Mouse (Mus musculus) heart, embryonic 12.5 days (tissue): ENCODE measurements around the gene F2r. TPM values are rescaled to one million over a fixed set of nuclear protein-coding genes. Genes with fewer than 3 reads are reported as not detected.

Experiments
- ATAC-seq: fragments of 200-750 bp; cut with Nextera tagmentation; 2 replicates; pipeline ENCODE4 v1.8.0; 2017; ENCODE audit warnings: moderate TSS enrichment, moderate library complexity; ENCODE audit not compliant: insufficient number of reproducible peaks, low FRiP score
- H3K27ac ChIP-seq: fragments of 300-500 bp; sonication (generic); 2 replicates; pipeline ENCODE4 v1.5.1; 2016; ENCODE audit warnings: mild to moderate bottlenecking, moderate library complexity; ENCODE audit not compliant: poor library complexity, severe bottlenecking
- H3K27me3 ChIP-seq: fragments of 300-500 bp; sonication (generic); replicated peaks from 2 replicates; pipeline ENCODE4 v1.6.1; 2016; ENCODE audit warnings: mild to moderate bottlenecking, moderate library complexity
- H3K36me3 ChIP-seq: fragments of 300-500 bp; sonication (generic); 2 replicates; pipeline ENCODE4 v1.6.1; 2016; ENCODE audit warnings: mild to moderate bottlenecking, moderate library complexity
- H3K4me1 ChIP-seq: fragments of 300-500 bp; sonication (generic); replicated peaks from 2 replicates; pipeline ENCODE4 v1.6.1; 2016; ENCODE audit warnings: mild to moderate bottlenecking
- H3K4me2 ChIP-seq: fragments of 300-500 bp; sonication (generic); 2 replicates; pipeline ENCODE4 v1.6.1; 2016; ENCODE audit warnings: mild to moderate bottlenecking, moderate library complexity
- H3K4me3 ChIP-seq: fragments of 300-500 bp; sonication (generic); 2 replicates; pipeline ENCODE4 v1.5.1; 2016; ENCODE audit warnings: mild to moderate bottlenecking
- H3K9ac ChIP-seq: fragments of 300-500 bp; sonication (generic); 2 replicates; pipeline ENCODE4 v1.6.1; 2016; ENCODE audit warnings: mild to moderate bottlenecking, moderate library complexity
- H3K9me3 ChIP-seq: fragments of 300-500 bp; sonication (generic); replicated peaks from 2 replicates; pipeline ENCODE4 v1.6.1; 2016; ENCODE audit warnings: mild to moderate bottlenecking, moderate library complexity
- WGBS: fragments of 180-500 bp; shearing (Covaris S2); methylation state at CpG from one replicate; pipeline ENCODE4 v1.1.7; 2016; 5-methylcytosine and 5-hydroxymethylcytosine counted together
- polyA plus RNA-seq: library from polyadenylated mRNA; unstranded; fragments of >200 nt; fragmentation: Nextera tagmentation; extraction: Ambion mirVana; gene quantifications from 2 replicates; pipeline ENCODE4 v1.2.1, GENCODE M21; 2016

The F2r gene
- polyA plus RNA-seq, 1 experiment from 2014 or later = 184 TPM

DNA sequence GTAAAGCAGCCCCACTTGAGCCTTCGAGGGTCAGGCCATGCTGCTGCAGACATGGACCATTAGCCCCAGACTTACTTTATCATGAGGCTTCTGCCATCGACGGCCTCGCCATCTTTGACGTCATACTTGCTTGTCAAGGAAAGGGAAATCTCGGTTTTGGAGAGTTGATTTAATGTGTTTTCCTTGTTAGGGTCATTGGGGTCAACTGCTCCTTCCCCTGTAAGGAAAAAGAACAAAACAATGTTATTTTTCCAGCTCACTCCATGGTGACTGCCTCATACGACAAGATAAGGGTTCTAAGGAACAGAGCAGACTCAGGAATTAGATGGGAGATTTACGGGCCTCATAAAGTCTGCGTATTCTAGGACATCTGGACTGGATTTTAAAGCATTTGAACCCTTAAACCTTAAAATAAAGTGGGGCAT, 28.4 kb upstream of the F2r start:
- peaks cover 28% of the 10 kb centered on the region for H3K4me1 ChIP-seq
- WGBS = 38% methylated on average over 9 of the region's 9 CpGs
- no peaks in the 10 kb centered on the region for H3K9me3 ChIP-seq
- no peak overlapping the region for H3K4me2 ChIP-seq
- 0 out of 2 replicates have a peak, but pooled peaks have one; percentile 37 for ATAC-seq
- 0 out of 2 replicates have a peak, but pooled peaks cover 3% of the 10 kb centered on the region for H3K36me3 ChIP-seq
- H3K27ac ChIP-seq = peak overlapping the region; percentile 53; the same call in 1 of the 2 replicates
- H3K9ac ChIP-seq = no peak overlapping the region
- no peaks in the 10 kb centered on the region for H3K27me3 ChIP-seq
- no peak overlapping the region for H3K4me3 ChIP-seq

DNA sequence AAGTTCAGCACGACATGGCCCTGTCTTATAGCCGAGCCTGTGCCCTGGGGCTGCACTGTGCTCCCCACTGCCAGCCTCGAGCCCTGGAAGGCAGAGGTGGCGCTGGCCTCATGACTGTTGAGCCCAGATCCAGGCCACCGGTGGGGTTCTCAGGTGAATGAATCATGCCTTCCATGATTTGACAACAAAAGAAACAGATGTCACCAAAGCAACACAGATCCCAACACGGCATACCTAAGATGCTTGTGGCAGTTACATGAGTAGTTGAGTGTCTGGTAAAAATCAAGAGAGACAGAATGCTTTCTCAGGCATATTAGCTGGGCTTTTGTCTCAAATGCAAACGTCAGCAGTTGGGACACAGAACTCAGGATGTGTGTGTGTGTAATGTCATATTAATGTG, 25.5 kb upstream of the F2r start:
- 33% methylated on average over 7 of the region's 7 CpGs for WGBS
- peaks cover 46% of the 10 kb centered on the region for H3K4me1 ChIP-seq
- ATAC-seq = no peak
- H3K9ac ChIP-seq = 0 out of 2 replicates have a peak overlapping the region, but pooled peaks have one; percentile 13
- no peak overlapping the region for H3K4me3 ChIP-seq
- 0 out of 2 replicates have a peak, but pooled peaks cover 3% of the 10 kb centered on the region for H3K36me3 ChIP-seq
- H3K9me3 ChIP-seq = no peaks in the 10 kb centered on the region
- H3K4me2 ChIP-seq = peak overlapping the region; percentile 44; the same call in 1 of the 2 replicates
- H3K27ac ChIP-seq = peak overlapping the region; percentile 79
- H3K27me3 ChIP-seq = no peaks in the 10 kb centered on the region

DNA sequence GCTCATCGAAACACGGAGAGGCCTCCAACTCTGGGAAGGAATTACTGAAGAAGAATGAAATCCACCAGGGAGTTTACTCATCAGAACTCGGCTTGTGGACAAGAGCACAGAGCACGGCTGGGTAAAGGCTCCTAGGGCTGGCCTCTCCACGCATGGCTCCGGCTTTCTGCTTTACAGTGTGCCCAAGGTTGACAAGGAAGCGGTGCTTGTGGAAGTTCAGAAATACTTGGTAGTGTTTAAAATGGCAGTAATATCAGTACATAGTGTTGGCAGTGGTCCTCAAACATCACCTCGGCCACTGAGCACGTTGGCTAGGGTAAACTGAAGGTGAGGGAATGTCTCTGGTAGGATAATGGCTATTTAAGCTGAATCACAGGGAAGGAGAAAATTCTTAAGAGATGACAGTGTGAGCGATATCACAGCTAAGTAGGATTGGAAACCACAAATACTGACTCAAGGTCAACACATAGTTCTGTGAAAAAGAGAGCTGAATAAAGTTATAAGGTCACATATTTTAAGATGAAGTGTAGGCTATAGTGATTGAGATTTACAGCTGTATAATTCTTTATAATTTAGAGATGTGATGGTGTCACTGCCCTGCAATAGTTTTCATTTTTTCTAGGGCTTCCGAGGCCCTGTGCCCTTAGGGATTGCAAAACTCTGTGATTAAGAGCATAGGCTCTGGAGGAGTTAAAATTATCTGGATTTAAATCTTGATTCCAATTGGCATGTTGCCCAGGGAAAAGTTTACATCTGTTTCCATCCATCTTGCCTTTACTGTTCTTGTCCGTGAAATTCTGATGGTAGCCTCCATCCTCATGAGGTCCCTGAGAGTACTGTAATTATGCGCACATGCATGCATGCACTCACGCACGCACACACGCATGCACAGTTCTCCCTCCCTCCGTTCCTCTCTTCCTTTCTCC, 23.0 kb upstream of the F2r start:
- peak overlapping the region; percentile 11; the same call in 1 of the 2 replicates for H3K27ac ChIP-seq
- H3K4me1 ChIP-seq = peaks cover 55% of the 10 kb centered on the region
- 0 out of 2 replicates have a peak, but pooled peaks cover 3% of the 10 kb centered on the region for H3K36me3 ChIP-seq
- no peaks in the 10 kb centered on the region for H3K9me3 ChIP-seq
- 87% methylated on average over 17 of the region's 17 CpGs for WGBS
- no peaks in the 10 kb centered on the region for H3K27me3 ChIP-seq
- no peak for ATAC-seq
- H3K4me3 ChIP-seq = no peak overlapping the region
- H3K4me2 ChIP-seq = no peak overlapping the region
- no peak overlapping the region for H3K9ac ChIP-seq

DNA sequence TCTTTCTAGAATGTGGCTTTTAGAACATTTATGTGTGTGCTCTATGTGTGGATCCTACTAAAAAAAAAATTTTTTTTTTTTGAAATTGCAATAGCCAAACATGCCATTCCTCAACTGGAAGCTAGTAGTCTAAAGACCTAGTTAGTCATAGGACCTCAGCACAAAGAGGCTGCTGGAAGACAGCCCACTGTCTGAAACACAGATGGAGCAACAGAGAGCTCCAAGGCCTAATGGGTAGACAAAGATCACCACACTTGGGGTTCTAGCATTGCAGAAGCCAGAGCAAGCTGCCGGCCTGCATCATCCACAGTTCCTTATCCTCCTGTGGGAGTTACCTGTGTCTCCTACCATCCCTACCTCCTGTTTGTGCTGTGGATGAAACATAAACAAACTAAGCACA, 22.1 kb upstream of the F2r start:
- no peaks in the 10 kb centered on the region for H3K27me3 ChIP-seq
- no peak overlapping the region for H3K4me3 ChIP-seq
- no peaks in the 10 kb centered on the region for H3K9me3 ChIP-seq
- H3K4me1 ChIP-seq = peaks cover 61% of the 10 kb centered on the region
- WGBS = 97% methylated on average over 1 of the region's 1 CpGs
- H3K27ac ChIP-seq = no peak overlapping the region; the same call in 1 of the 2 replicates
- H3K4me2 ChIP-seq = no peak overlapping the region
- ATAC-seq = no peak
- no peak overlapping the region for H3K9ac ChIP-seq
- H3K36me3 ChIP-seq = no peaks in the 10 kb centered on the region

DNA sequence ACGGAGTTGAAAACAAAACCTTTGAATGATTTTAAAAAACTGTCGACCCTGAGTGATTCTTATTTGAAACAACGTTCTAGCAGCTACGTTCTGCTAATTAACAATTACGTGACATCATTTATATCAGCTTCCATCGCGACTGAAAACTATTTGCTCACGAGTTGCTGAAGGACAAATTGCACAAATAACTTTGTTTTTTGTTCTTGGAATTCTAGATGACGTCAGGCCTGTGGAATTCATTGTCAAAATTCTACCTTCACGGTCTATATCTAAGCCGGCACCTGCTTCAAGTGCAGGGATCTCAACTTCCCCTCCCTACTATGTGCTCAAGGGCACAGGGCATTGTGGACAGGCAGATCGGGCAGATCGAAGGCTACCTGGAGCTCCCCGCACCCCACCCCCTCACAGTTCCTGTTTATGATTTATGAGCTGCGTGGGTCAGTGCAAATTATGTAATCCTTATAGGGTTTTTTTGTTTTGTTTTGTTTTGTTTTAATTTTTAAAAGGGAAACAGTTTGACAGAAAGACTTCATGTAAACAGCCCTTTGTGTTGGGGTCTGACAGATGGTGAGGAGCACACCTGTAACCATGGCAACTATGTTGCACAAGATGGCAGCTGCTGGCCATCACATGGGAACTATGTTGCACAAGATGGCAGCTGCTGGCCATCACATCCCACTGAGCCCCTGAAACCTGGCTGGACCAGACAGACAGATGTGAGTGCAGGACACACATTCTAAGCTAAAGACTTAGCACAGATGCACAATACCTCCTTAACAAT, 21.2 kb upstream of the F2r start:
- Histone ChIP-seq H3K9ac (no peak overlapping the region), H3K36me3 (no peaks in the 10 kb centered on the region), H3K4me1 (peaks cover 60% of the 10 kb centered on the region), H3K27me3 (no peaks in the 10 kb centered on the region), H3K4me2 (no peak overlapping the region), H3K27ac (peak overlapping the region; percentile 86), H3K4me3 (no peak overlapping the region), H3K9me3 (no peaks in the 10 kb centered on the region)
- 58% methylated on average over 15 of the region's 15 CpGs for WGBS
- no peak for ATAC-seq

DNA sequence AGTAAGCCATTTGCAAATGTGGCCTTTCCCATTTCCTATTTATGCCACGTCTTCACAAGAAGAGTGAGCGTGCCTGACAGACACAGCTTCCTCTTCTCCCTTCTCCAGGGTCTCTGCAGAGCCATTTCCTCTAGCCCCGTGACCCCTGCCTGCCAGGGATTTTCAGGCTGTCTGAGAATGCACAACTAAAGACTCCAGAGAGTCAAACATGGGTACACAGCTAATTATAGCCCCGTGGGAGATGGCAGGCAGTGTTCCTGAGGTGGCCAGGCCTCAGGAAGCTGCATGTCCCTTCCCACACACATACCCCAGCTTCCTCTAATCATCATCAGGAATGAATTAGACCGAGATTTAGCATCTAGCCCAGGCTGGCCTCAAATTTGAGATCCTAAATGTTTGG, 20.6 kb upstream of the F2r start:
- WGBS = 6% methylated on average over 5 of the region's 5 CpGs
- ATAC-seq = peak; percentile 47; the same call in 1 of the 2 replicates
- no peak overlapping the region for H3K4me3 ChIP-seq
- H3K36me3 ChIP-seq = no peaks in the 10 kb centered on the region
- no peak overlapping the region for H3K9ac ChIP-seq
- H3K27ac ChIP-seq = peak overlapping the region; percentile 86
- H3K27me3 ChIP-seq = no peaks in the 10 kb centered on the region
- H3K9me3 ChIP-seq = no peaks in the 10 kb centered on the region
- peaks cover 56% of the 10 kb centered on the region for H3K4me1 ChIP-seq
- peak overlapping the region; percentile 17; the same call in 1 of the 2 replicates for H3K4me2 ChIP-seq

DNA sequence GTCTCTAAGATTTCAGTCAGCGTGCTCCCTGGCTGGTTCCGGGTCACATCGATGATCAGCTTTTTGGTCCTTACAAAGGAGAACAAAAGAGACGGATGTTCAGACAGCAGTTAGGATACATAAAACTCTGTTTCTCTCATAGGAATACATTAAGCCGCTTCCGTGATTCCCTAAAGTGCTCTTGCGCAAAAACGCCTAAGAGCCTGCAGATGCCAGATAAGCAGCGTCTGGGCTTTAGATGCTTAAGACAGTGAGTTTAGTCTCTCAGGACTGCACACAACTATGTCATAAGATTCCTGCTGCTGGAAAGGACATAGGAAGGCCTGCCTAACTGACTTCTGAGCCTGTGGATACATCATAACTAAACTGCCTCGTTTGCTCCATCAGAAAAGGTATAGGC, 19.4 kb upstream of the F2r start:
- WGBS = 64% methylated on average over 10 of the region's 10 CpGs
- H3K4me2 ChIP-seq = no peak overlapping the region

DNA sequence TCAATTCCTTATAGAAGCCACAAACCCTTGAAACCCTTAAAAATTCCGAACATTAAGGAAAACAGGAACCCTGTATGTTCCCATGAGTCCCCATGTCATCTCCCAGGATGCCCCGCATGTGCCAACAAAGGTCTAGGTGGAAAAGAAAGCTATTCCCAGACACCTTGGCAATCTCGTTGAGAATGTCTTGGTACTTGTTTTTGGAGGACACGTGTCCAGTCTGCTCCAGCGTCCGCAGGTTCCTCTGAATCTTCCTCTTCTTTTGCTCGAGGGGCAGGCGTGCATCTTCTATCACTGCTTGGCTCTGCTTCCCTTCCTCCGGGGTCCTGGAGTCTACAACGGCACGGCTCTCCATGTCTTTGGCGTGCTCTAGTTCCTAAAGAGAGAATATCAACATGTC, 17.0 kb upstream of the F2r start:
- Histone ChIP-seq H3K4me2 (no peak overlapping the region), H3K9ac (no peak overlapping the region), H3K4me1 (peaks cover 45% of the 10 kb centered on the region), H3K9me3 (no peaks in the 10 kb centered on the region), H3K27me3 (no peaks in the 10 kb centered on the region), H3K4me3 (no peak overlapping the region), H3K36me3 (no peaks in the 10 kb centered on the region), H3K27ac (peak overlapping the region; percentile 65)
- 89% methylated on average over 12 of the region's 12 CpGs for WGBS
- no peak for ATAC-seq

More for the DNA sequence above, 19.4 kb upstream of the F2r start:
- Histone ChIP-seq H3K27me3 (no peaks in the 10 kb centered on the region), H3K4me1 (peaks cover 51% of the 10 kb centered on the region), H3K9me3 (no peaks in the 10 kb centered on the region), H3K4me3 (no peak overlapping the region), H3K36me3 (no peaks in the 10 kb centered on the region), H3K9ac (0 out of 2 replicates have a peak overlapping the region, but pooled peaks have one; percentile 46), H3K27ac (no peak overlapping the region; the same call in 1 of the 2 replicates)
- ATAC-seq = no peak

DNA sequence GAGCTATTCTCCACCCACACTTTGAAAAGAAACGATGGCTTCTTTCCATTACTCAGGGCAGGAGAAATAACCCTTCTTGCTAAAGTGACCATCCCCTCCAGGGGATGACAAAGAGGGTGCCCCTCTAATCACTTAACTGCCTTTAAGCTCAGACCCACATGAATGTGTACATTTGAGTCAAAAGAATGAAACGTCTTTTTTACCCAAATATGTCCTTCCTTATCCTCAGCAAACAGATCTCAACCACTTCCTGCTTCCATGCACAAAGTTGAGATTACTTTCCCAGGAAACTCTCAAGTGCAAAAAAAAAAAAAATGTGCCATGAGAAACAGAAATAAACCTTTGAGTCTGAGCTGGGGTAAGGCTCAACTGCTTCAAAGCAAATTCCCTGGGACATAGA, 16.2 kb upstream of the F2r start:
- no peaks in the 10 kb centered on the region for H3K9me3 ChIP-seq
- H3K27ac ChIP-seq = peak overlapping the region; percentile 90
- peaks cover 41% of the 10 kb centered on the region for H3K4me1 ChIP-seq
- no peak overlapping the region for H3K9ac ChIP-seq
- H3K36me3 ChIP-seq = no peaks in the 10 kb centered on the region
- no peaks in the 10 kb centered on the region for H3K27me3 ChIP-seq
- WGBS = 20% methylated on average over 2 of the region's 2 CpGs
- H3K4me3 ChIP-seq = no peak overlapping the region
- H3K4me2 ChIP-seq = no peak overlapping the region
- peak; percentile 80 for ATAC-seq

DNA sequence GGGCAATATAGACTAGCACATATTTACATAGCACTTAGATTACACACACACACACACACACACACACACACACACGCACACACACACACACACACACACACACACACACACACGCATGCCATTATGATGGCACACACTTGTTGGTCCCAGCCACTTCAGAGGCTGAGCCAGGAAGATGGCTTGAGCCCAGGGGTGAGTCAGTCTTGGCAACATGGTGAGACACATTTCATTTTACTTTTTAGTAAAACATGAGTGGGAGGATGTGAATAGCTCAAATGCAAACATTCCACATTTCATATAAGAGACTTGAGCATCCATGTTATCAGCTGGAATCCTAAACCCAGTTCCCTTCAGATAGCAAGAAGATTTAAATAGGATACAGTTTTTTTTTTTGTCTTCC, 15.1 kb upstream of the F2r start:
- H3K4me2 ChIP-seq = no peak overlapping the region
- no peak overlapping the region for H3K4me3 ChIP-seq
- H3K27me3 ChIP-seq = no peaks in the 10 kb centered on the region
- peaks cover 30% of the 10 kb centered on the region for H3K4me1 ChIP-seq
- H3K9ac ChIP-seq = no peak overlapping the region
- H3K27ac ChIP-seq = peak overlapping the region; percentile 90
- 67% methylated on average over 2 of the region's 2 CpGs for WGBS
- no peaks in the 10 kb centered on the region for H3K9me3 ChIP-seq
- ATAC-seq = no peak
- peaks cover 4% of the 10 kb centered on the region; the same call in 1 of the 2 replicates for H3K36me3 ChIP-seq

DNA sequence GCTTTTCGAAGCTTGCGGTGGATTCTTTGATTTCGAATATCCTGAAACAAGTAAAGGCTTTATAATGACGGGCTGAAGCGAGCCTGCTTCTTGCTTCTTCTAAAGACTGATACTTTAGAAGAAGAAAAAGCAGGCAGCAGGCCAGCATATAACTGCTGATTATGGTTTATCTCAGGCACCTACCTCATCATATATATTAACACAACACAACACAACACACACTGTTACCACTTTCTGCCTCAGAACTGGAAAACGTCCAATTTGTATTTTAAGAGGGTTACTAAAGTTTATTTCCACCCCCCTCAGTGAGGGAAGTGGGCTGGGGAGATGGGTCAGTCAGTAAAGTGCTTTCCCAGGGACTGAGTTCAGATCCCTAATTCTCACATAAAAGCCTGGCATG, 13.9 kb upstream of the F2r start:
- peaks cover 4% of the 10 kb centered on the region; the same call in 1 of the 2 replicates for H3K36me3 ChIP-seq
- ATAC-seq = no peak
- H3K4me2 ChIP-seq = no peak overlapping the region
- no peak overlapping the region for H3K27ac ChIP-seq
- H3K4me3 ChIP-seq = no peak overlapping the region
- H3K9me3 ChIP-seq = no peaks in the 10 kb centered on the region
- H3K4me1 ChIP-seq = peaks cover 20% of the 10 kb centered on the region
- H3K27me3 ChIP-seq = no peaks in the 10 kb centered on the region
- WGBS = 74% methylated on average over 6 of the region's 6 CpGs
- no peak overlapping the region for H3K9ac ChIP-seq
